Mouse (Mus musculus): ENCODE data around the gene Mapk11. TPM values are rescaled to one million over a fixed set of nuclear protein-coding genes. Genes with fewer than 3 reads are reported as not detected.

The Mapk11 gene
- 10 to 100 TPM; 49.1 to 55.1 TPM for total RNA-seq (2021)
- long read RNA-seq, experiment 1, transcript Mapk11-201 (12 exons, 2,461 nt), result major isoform, 25 of 102 reads
- long read RNA-seq, experiment 1, partial matches to known transcripts, result 32 of 102 reads
- long read RNA-seq, experiment 1, other reads (novel, unspliced or antisense), result 45 of 102 reads
- long read RNA-seq, experiment 2, transcript Mapk11-201 (12 exons, 2,461 nt), result major isoform, 24 of 67 reads
- long read RNA-seq, experiment 2, partial matches to known transcripts, result 15 of 67 reads
- long read RNA-seq, experiment 2, other reads (novel, unspliced or antisense), result 28 of 67 reads

GRCm38 (mm10) chr15:89149271-89150040, at the start of gene Mapk11:
Gene Mapk11 (minus strand): TSS chr15:89149628.
- peak; percentile 42 to 61 for DNase-seq (ENCODE audit: low spot score in 2 of 2)

GRCm38 (mm10) chr15:89197056-89197455, 47.6 kb upstream of the Mapk11 start:
- DNase-seq (ENCODE audit: low spot score in 2 of 2), result no peak

- DNase-seq (ENCODE audit: low spot score in 2 of 2), result peak; percentile 95 to 96
These were observed 46.9 kb upstream of the Mapk11 start, which contains the start of gene Dennd6b for GRCm38 (mm10) chr15:89196313-89196706. Gene Dennd6b (minus strand): TSS chr15:89196496.

- peak; percentile 90 to 92 for DNase-seq (ENCODE audit: low spot score in 2 of 2)
These were observed 46.4 kb upstream of the Mapk11 start for GRCm38 (mm10) chr15:89195690-89196312.

- DNase-seq (ENCODE audit: low spot score in 2 of 2), result no peak
These were observed 45.8 kb upstream of the Mapk11 start for GRCm38 (mm10) chr15:89195261-89195681.

- DNase-seq (ENCODE audit: low spot score in 2 of 2), result no peak
These were observed 35.5 kb upstream of the Mapk11 start for GRCm38 (mm10) chr15:89184937-89185227.

- no peak for DNase-seq (ENCODE audit: low spot score in 2 of 2)
These were observed 34.9 kb upstream of the Mapk11 start for GRCm38 (mm10) chr15:89184141-89184936.

GRCm38 (mm10) chr15:89182842-89183241, 33.4 kb upstream of the Mapk11 start:
- no peak for DNase-seq (ENCODE audit: low spot score in 2 of 2)

- DNase-seq (ENCODE audit: low spot score in 2 of 2), result no peak
These were observed 32.9 kb upstream of the Mapk11 start for GRCm38 (mm10) chr15:89182328-89182741.

- no peak for DNase-seq (ENCODE audit: low spot score in 2 of 2)
These were observed 32.3 kb upstream of the Mapk11 start for GRCm38 (mm10) chr15:89181561-89182270.

GRCm38 (mm10) chr15:89180571-89181229, 31.3 kb upstream of the Mapk11 start, which contains the start of gene Plxnb2:
Gene Plxnb2 (minus strand): TSS chr15:89180788.
- DNase-seq (ENCODE audit: low spot score in 2 of 2), result peak; percentile 63 to 78

- no peak for DNase-seq (ENCODE audit: low spot score in 2 of 2)
These were observed 30.7 kb upstream of the Mapk11 start for GRCm38 (mm10) chr15:89180081-89180541.

GRCm38 (mm10) chr15:89179630-89179964, 30.2 kb upstream of the Mapk11 start:
- DNase-seq (ENCODE audit: low spot score in 2 of 2), result no peak

GRCm38 (mm10) chr15:89178954-89179629, 29.7 kb upstream of the Mapk11 start:
- no peak for DNase-seq (ENCODE audit: low spot score in 2 of 2)

- DNase-seq (ENCODE audit: low spot score in 2 of 2), result no peak
These were observed 28.9 kb upstream of the Mapk11 start for GRCm38 (mm10) chr15:89178260-89178860.

- no peak for DNase-seq (ENCODE audit: low spot score in 2 of 2)
These were observed 28.3 kb upstream of the Mapk11 start for GRCm38 (mm10) chr15:89177576-89178259.

- DNase-seq (ENCODE audit: low spot score in 2 of 2), result peak in 1 of 2 experiments; percentile 31
These were observed 27.7 kb upstream of the Mapk11 start for GRCm38 (mm10) chr15:89177121-89177520.

- no peak for DNase-seq (ENCODE audit: low spot score in 2 of 2)
These were observed 26.2 kb upstream of the Mapk11 start for GRCm38 (mm10) chr15:89175411-89176155.
